Mouse (Mus musculus) cortical plate, adult 2 months (tissue): ENCODE results near the gene Znfx1.

Experiments
- CTCF ChIP-seq: fragments of 200-500 bp; IDR thresholded peaks from 2 replicates; pipeline ENCODE4 v1.5.1; 2011; ENCODE audit warnings: mild to moderate bottlenecking, control low read depth, low read length; ENCODE audit not compliant: insufficient read depth; ENCODE audit errors: extremely low read depth
- POLR2A ChIP-seq: fragments of 200-500 bp; IDR thresholded peaks from 2 replicates; pipeline ENCODE4 v1.6.1; 2011; ENCODE audit warnings: mild to moderate bottlenecking, low read length, control low read depth; ENCODE audit not compliant: insufficient read depth; ENCODE audit errors: extremely low read depth

- TF ChIP-seq CTCF (no peak), POLR2A (no peak)
Measured at GRCm38 (mm10) chr2:167010546-167010945, 52.3 kb downstream of the Znfx1 start.
